Mouse (Mus musculus) lung, adult 2 months (tissue): ENCODE results near the gene Usp21.

Experiments used
- CTCF ChIP-seq: fragments of 200-500 bp; IDR thresholded peaks from 2 replicates; pipeline ENCODE4 v1.5.1; 2011; ENCODE audit warnings: mild to moderate bottlenecking, low read length, control low read depth; ENCODE audit not compliant: insufficient read depth
- POLR2A ChIP-seq: fragments of 200-500 bp; IDR thresholded peaks from 2 replicates; pipeline ENCODE4 v1.6.1; 2011; ENCODE audit warnings: low read depth, mild to moderate bottlenecking, control low read depth, low read length, borderline replicate concordance; ENCODE audit errors: extremely low read depth

GRCm38 (mm10) chr1:171293906-171294297 lies 6.1 kb upstream of the Usp21 start:
- TF ChIP-seq CTCF (no peak), POLR2A (no peak)
